Mouse (Mus musculus) liver (tissue): Measurements from ENCODE around the gene Map3k1.
A peak's percentile ranks its signal among the peaks of the same experiment; 100 is the strongest.

Source experiments
- DNase-seq: peaks from one replicate; pipeline ENCODE4 v3.0.0-alpha.2; 2020; ENCODE audit warnings: mixed read lengths

The Map3k1 gene

GRCm38 (mm10) chr13:111808637-111809465 lies at the start of gene Map3k1:
TSS of gene Map3k1 (minus strand) at chr13:111808993.
- peak; percentile 83 for DNase-seq

DNA sequence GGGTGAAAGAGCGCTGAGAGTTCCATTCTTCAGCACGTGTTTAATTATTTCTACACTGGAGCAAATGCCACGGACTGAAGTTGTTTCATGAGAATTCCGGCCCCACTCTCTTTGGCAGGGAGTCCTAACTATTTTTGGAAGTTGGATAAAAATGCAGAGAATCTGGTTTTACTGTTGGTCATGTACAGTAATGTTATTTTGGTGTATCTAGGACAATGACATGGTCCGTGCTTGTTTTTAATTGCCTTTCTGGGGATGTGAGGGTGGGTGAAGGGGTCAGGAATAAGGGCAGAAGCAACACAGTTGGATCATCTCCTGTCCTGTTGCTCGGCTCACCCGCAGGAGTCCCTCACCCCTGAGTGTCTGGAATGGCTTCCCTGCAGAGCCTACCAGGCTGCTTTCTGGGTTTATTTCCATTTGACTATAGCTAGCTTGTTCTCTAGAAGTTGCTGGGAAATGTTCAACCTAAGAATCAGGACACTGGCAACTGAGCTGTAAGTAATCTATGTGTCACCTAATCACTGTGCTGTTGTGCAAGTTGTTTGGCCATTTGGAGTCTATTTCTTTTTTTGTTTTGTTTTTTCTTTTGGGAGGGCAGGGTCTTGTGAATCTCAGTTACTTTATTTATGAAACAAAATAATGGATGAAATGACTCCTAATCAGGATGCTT lies 48.1 kb upstream of the Map3k1 start:
- DNase-seq = no peak

- no peak for DNase-seq
Measured at GRCm38 (mm10) chr13:111856232-111856631, 47.4 kb upstream of the Map3k1 start.

- DNase-seq = no peak
Measured at GRCm38 (mm10) chr13:111852451-111853224, 43.8 kb upstream of the Map3k1 start.

GRCm38 (mm10) chr13:111850046-111850837 lies 41.4 kb upstream of the Map3k1 start:
- DNase-seq = peak; percentile 22

DNA sequence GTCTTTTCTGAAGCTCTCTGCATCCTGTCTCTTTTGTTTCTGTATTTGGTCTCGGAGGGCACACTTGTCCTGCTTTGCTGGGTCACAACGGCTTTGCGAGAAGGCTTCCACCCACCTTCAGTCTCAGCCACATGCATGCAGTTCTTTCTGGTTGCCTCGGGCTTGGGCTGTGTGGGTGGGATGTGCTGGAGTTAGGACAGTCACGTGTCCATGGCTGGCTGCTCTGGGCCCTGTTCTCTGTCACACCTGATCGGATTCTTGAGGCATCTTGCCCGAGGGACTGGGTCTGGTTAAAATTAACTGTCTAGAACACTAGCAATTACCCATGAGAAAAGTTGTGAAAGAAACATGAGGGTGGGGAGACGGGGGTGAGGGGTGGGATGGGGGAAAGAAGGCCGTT lies 36.7 kb upstream of the Map3k1 start:
- no peak for DNase-seq

DNA sequence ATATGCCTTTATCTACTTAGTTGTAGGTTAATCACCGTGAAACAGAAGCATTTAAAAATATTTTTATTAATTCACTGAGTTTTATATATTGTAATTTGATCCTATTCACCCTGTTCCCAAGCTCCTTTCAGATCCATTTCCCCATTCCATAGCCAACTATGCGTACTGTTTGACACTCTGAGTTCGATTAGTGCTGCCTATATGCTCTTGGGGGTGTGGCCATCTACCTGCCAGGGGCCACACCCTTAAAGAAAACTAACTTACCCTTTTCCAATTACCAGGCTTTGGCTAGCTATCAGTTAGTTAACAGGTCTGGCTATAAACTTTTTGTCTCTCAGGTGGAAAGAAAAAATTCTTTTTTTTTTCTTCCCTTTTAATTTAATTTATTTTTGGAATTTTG lies 35.5 kb upstream of the Map3k1 start:
- DNase-seq = no peak

DNA sequence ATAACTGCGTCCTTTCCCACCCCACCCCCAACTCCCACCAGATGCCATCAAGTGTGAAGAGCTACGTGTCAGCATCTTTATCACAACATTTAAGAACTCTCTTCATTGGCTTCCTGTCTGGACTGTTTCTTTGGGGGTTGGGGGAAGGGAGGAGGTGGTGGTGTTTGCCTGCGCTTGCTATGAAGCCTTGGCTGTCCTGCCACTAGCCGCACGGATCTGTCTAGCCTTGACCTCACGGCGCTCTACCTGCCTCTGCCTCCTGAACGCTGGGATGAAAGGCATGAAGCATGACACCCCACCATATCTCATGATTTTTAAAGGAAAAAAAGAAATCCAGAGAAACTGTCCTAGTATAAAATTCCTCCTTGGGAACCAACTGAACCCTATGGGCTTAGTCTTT lies 27.0 kb upstream of the Map3k1 start:
- DNase-seq = no peak

GRCm38 (mm10) chr13:111834613-111835012 lies 25.8 kb upstream of the Map3k1 start:
- DNase-seq = no peak

GRCm38 (mm10) chr13:111829473-111829872 lies 20.7 kb upstream of the Map3k1 start:
- no peak for DNase-seq

DNA sequence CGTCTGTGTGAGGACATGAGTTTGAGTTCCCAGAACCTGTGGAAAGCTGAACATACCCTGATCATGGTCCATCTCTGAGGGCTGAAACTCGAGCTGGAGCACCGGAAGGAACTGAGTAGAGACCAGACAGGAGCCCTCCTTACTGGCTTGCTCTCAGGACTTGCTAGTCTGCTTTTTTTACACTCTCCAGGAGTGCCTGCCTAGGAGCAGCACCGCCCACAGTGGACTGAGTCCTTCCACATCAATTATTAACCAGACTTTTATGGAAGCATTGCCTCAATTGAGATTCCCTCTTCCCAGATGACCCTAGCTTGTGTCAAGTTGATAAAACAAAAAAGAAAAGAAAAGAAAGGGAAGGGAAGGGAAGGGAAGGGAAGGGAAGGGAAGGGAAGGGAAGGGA lies 18.7 kb upstream of the Map3k1 start:
- DNase-seq = no peak

DNA sequence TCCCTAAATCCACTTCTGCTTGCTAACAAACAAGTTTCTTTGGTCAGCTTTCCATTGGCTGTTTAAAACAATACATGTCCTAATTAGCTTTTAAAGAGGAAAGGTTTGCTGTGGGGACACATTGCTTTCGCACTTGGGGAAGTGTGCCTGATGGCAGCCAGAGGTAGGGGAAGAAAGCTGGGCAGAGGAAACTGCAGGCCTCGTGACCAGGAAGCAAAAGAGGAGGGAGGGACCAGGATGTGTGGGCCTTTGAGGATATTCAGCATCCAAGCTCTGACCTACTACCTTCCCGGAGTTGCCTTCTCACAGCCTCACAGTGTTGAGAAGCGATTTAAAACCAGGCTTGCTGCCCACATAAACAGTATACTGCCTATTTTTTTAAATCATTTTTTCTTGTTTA lies 15.4 kb upstream of the Map3k1 start:
- DNase-seq = no peak

GRCm38 (mm10) chr13:111821727-111822375 lies 13.1 kb upstream of the Map3k1 start:
- no peak for DNase-seq

DNA sequence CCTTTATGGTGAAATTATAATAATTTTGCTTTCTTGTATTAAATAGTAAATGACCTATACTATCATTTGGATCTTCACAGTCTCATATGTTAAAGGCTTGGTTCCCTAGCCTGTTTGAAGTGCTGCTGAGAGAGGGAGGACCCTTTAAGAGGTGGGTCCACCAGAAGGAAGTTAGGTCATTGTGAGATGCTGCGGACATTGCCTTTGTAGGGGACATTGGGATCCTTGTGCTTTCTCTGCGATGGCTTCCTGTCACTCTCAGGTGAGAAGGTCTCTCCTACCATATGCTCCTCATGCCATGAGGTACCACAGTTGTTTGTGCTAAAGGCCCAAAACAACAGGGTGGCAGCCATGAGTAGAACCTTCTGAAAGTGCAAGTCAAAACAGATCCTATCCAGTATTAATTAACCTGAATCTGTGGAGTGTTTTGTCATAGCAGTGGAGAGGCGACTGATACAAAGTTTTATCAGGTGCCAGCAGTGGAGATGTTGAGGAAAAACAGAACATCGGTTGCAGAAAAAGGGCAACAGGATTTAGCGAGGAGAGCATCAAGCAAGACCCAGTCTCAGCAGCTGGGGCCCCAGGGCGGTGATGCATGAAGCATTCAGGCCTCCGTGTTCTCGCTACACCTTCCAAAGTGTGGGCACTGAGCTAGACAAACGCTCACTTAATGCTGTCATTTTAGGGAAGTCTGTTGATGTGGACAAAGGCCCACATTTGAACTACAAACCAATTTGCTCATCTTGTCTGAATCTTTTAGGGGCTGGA lies 11.0 kb upstream of the Map3k1 start:
- DNase-seq = no peak

DNA sequence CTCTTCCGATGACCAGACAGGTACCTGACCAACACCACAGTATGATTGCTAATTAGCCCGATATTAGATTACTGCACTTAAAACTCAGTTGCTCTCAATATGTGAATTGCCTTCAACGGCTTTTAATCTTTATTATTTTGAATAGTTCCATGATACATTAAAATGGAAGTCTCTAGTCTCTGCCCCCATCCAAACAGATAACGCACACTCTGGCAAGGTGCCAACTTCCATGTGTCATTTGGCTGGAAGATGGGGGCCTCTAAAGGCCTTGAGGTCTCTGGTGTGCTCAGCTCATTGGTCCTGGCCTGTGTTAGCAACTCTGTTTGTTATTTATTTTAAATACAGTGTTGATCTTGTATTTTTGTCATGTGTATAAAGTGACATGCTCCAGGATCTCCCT lies 10.3 kb upstream of the Map3k1 start:
- DNase-seq = no peak

- DNase-seq = no peak
Measured at GRCm38 (mm10) chr13:111818216-111818903, 9.6 kb upstream of the Map3k1 start.

DNA sequence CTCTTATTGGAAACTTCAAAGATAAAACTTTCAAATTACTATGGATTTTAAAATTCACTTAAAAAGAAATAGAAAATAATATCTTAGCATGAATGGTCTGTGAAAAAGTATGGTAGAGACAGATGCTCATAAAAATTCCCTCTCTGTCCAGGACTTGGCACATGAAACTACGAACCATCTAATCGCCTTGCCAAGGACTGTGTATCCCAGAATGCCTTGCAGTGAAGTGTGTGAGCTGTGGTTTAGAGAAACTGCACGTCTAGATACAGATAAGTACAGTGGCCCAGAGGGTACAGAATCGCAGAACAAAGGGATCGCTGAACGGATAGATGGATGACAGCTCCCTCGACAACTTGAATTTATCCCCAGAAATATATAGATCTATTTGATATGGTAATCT lies 9.0 kb upstream of the Map3k1 start:
- no peak for DNase-seq

DNA sequence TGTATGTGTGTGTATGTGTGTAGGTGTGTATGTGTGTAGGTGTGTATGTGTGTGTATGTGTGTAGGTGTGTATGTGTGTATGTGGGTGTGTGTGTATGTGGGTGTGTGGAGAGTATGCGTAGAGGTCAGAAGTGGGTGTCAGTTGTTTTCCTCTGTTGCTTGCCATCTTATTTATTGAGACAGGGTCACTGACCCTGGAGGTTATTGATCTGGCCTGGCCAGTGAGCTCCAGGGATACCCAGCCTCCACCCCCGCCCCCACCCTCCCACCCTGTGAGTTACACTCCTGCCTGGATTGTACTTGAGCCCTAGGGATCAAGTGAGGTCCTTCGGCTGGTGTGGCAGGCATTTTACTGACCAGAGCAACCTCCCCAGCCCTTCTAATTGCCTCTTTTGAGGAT lies 7.6 kb upstream of the Map3k1 start:
- no peak for DNase-seq

DNA sequence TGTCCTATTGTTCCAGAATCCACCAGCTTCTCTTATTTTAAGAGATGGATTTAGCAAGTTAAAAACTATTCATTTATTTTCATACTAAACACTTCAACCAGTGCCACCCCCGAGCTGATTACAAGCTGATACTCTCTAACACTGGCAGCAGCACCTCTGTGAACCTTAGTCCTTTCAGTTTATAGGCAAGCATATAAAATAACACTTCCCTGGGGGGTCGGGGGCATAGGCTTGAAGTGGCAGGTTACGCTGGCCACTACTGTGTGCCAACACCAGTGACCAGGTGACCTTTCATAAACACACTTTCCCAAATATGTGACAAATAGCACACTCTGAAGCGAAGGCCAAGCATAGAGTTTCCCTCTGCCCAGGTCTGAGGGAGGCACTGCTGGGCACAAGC lies 6.7 kb upstream of the Map3k1 start:
- DNase-seq = no peak

DNA sequence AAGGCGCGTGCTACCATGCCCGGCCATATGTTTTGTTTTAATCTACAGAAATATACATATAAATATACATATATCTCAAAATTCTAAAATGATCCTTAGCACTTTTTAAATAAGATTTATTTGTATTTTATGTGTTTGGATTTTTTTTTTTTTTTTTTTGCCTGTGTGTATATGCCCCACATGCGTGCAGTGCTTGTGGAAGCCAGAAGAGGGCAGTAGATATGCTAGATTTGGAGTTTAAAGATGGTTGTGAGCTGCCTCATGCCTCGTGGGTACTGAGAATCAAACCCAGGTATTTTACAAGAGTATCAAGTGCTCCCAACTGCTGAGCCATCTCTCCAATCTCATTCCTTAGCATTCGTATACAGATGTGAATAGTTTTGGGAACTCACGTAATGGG lies 6.2 kb upstream of the Map3k1 start:
- DNase-seq = no peak

DNA sequence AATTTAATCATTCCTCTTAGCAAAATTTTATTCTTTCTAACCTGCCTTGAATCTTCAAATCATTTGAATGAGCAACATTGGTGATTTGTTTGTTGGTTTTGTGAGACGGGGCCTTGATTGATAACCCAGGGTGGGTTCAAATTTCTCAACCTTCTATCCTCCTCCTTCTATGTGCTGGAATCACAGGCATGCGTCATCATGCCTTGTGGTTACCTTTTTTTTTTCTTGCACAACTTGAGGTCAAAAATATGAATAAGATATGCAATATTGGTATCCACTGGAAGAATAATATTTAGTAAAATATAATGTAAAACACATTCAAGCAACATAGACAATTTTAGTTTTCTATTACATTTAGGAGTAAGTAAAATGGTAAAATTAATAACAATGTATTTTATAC lies 3.9 kb upstream of the Map3k1 start:
- DNase-seq = no peak
